Mouse (Mus musculus): ENCODE data around the gene Srpk2. TPM values are rescaled to one million over a fixed set of nuclear protein-coding genes. Genes with fewer than 3 reads are reported as not detected.
A peak's percentile ranks its signal among the peaks of the same experiment; 100 is the strongest.
"Not testable (repeated sequence)": the region's sequence is repeated elsewhere in the genome, so short reads cannot be mapped to it uniquely, and the experiment has no call there.

Gene Srpk2
- polyA plus RNA-seq (2015; fragmentation: Nextera tagmentation; extraction: Ambion mirVana), result 54.5 and 54.6 TPM in 2 replicates

DNA sequence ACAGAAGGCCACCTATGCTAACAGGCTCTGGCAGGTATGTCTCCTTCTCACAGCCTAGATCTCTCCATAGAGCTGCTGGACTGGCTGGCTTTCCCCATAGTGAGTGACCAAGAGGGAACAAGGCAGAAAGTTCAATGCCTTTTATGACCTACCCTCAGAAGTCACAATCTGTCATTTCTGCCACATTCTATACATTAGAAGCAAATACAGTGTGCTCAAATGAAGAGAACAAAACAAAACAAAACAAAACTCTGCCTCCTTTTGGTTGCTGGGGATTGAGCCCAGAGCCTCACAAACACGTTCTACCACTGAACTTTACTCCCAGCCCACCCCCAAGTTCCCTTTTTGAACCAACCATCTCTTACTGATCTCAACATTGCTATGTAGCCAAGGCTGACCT, at the start of gene Srpk2:
Srpk2 (minus strand) TSS at position 101 of the 400 bp plus-strand sequence.
- no peaks in the 10 kb centered on the region for H3K9me3 ChIP-seq
- no peak within 1 kb of the TSS for H3K4me2 ChIP-seq
- no peak within 1 kb of the TSS for H3K4me3 ChIP-seq
- no peak for ATAC-seq (ENCODE audit: insufficient number of reproducible peaks, low FRiP score, low TSS enrichment, low read depth)
- WGBS, result 75% methylated on average over 1 of the region's 1 CpGs
- no peaks in the 10 kb centered on the region for H3K4me1 ChIP-seq
- H3K36me3 ChIP-seq, result no peaks in the 10 kb centered on the region
- no peaks in the 10 kb centered on the region for H3K27me3 ChIP-seq
- H3K9ac ChIP-seq, result no peak within 1 kb of the TSS
- no peak within 1 kb of the TSS for H3K27ac ChIP-seq

DNA sequence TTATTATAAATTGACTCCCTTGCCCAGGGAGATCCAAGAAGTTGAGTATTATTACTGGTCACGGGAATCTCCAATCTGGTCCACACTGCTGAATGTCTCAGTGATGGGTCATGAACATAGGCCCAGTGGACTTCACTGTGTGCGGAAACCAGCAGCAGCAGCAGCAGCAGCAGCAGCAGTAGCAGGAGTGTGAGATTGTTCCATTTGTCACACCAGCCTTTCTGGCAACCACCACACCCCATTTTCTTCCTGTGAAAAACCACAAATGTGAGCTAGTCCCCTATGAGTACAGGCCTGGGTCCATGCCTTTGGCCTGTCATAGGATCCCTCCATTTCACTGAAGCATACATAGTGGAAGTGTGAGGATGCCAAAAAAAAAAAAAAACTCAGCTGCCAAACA, 37.5 kb upstream of the Srpk2 start:
- H3K4me2 ChIP-seq, result no peak overlapping the region
- no peaks in the 10 kb centered on the region for H3K36me3 ChIP-seq
- no peak for ATAC-seq (ENCODE audit: insufficient number of reproducible peaks, low FRiP score, low TSS enrichment, low read depth)
- H3K9ac ChIP-seq, result no peak overlapping the region
- H3K4me3 ChIP-seq, result no peak overlapping the region
- WGBS, result 89% methylated on average over 2 of the region's 2 CpGs
- no peaks in the 10 kb centered on the region for H3K27me3 ChIP-seq
- H3K4me1 ChIP-seq, result no peaks in the 10 kb centered on the region
- H3K9me3 ChIP-seq, result no peaks in the 10 kb centered on the region; the same call in 1 of the 2 replicates
- H3K27ac ChIP-seq, result no peak overlapping the region

DNA sequence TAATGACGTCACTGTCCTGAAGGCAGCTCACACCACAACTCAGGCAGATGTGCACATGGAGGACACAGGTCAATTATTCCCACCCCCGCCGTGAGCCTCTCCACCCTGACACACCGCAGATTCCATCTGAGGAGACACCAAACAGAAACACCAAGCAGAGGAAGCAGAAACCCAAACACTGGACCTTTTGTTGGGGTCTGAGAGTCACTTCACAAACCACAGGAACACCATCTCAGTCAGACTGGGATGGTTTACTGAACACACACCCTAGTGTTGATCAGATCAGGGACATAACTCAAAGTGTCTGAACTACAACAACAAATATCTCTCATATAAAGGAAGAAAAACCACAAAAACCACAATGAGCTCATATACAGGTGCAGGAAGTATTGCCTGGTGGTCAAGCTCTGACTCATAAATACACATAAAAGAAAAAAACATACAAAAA, 34.5 kb upstream of the Srpk2 start:
- no peak overlapping the region for H3K27ac ChIP-seq
- H3K27me3 ChIP-seq, result no peaks in the 10 kb centered on the region
- no peak overlapping the region for H3K4me3 ChIP-seq
- H3K4me1 ChIP-seq, result no peaks in the 10 kb centered on the region
- WGBS, result 77% methylated on average over 4 of the region's 4 CpGs
- ATAC-seq (ENCODE audit: insufficient number of reproducible peaks, low FRiP score, low TSS enrichment, low read depth), result no peak
- H3K4me2 ChIP-seq, result no peak overlapping the region
- no peak overlapping the region for H3K9ac ChIP-seq
- H3K9me3 ChIP-seq, result no peaks in the 10 kb centered on the region
- no peaks in the 10 kb centered on the region for H3K36me3 ChIP-seq

DNA sequence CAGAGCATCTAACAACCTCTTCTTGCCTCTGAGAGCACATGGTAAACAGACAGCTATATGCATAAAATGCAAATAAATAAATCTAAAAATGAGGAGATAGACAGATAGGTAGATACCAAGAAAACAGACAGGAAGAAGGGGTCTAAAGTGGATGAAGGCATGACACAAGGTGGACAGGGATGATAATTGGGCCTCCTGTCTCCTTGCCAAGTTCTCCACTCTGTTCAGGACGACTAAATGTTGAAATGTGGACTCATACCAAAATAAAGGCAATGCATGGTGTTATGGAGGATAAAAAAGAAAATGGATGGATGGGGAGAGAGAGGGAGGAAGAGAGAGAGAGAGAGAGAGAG, 33.7 kb upstream of the Srpk2 start:
- no peak overlapping the region for H3K4me2 ChIP-seq
- H3K9ac ChIP-seq, result no peak overlapping the region
- no peaks in the 10 kb centered on the region for H3K27me3 ChIP-seq
- H3K4me3 ChIP-seq, result no peak overlapping the region
- no peak overlapping the region for H3K27ac ChIP-seq
- H3K36me3 ChIP-seq, result no peaks in the 10 kb centered on the region
- no peaks in the 10 kb centered on the region for H3K4me1 ChIP-seq
- 69% methylated on average over 1 of the region's 1 CpGs for WGBS
- no peaks in the 10 kb centered on the region for H3K9me3 ChIP-seq
- no peak for ATAC-seq (ENCODE audit: insufficient number of reproducible peaks, low FRiP score, low TSS enrichment, low read depth)

DNA sequence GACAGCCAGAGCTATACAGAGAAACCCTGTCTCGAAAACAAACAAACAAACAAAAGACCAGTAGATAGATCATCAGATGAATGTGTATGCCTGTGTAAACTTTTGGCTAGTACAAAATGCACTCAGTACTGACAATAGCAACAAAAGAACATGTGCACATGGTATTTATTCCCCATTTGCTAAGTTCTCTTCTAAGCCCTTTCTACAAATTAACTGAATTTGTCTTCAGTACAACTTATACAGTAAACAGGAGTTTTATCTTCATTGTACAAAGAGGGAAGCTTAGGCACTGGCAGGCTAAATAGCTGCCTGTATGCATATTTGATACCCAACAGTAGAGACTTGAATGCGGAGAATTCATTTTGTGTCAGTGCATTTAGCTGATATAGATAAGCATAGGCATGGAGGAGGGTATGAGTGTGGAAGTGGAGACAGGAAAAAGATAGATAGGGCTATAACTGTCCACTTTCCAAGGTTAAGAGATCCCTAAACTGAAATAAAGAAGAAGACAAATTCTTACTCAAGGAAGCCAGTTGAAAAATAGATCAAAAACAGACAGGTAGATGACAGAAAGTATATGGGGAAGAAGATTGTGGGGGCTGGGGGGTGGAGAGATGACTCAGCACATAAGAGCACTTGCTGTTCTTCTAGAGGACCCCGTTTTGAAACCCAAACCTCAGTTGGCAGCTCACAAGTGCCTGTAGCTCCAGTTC, 33.2 kb upstream of the Srpk2 start:
- Histone ChIP-seq H3K36me3 (no peaks in the 10 kb centered on the region), H3K27me3 (no peaks in the 10 kb centered on the region), H3K9ac (no peak overlapping the region), H3K9me3 (no peaks in the 10 kb centered on the region), H3K4me2 (no peak overlapping the region), H3K4me3 (no peak overlapping the region), H3K4me1 (0 out of 2 replicates have a peak, but pooled peaks cover 2% of the 10 kb centered on the region), H3K27ac (no peak overlapping the region)
- WGBS, result 76% methylated on average over 3 of the region's 3 CpGs
- no peak for ATAC-seq (ENCODE audit: insufficient number of reproducible peaks, low FRiP score, low TSS enrichment, low read depth)

DNA sequence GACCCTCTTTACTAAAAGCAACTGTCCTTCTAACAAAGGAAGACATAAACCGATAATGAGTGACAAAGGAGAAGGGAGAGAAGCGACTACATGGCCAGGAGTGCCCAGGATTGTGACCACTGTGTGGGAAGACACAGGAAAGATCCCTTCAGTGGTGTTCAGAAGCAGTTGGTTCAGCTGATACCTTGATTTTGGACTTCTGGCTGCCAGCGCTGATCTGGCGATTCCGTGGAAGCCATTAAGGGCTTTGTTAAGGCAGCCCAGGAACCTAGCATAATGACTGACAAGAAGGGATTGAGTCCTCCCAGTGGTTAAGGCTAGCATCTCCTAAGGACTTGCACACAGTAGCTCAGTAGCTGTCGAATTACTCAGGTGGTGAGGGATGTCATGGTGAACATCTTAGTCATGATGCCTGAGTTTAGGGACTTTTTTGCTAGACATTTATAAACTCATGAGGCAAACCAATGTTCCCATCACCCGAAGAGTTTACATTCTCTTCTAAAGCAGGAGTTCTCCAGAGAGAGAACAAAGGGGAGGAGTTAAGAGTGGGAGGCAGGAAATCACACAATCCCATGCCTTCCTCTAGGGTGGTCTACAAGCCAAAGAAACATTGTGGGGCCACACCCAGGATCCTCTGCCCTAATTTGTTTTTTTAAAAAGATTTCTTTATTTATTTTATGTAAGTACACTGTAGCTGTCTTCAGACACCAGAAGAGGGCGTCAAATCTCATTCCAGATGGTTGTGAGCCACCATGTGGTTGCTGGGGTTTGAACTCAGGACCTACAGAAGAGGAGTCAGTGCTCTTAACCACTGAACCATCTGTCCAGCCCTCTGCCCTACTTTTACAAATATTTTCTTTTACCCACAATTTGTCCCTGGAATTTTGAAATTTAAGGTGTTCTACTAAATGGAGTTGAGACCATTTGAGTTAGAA, 29.3 kb upstream of the Srpk2 start:
- Histone ChIP-seq H3K9ac (no peak overlapping the region), H3K9me3 (peaks cover 10% of the 10 kb centered on the region; the same call in 1 of the 2 replicates), H3K36me3 (peaks cover 18% of the 10 kb centered on the region), H3K27me3 (no peaks in the 10 kb centered on the region), H3K4me2 (no peak overlapping the region), H3K4me3 (no peak overlapping the region), H3K4me1 (peaks cover 6% of the 10 kb centered on the region; the same call in 1 of the 2 replicates), H3K27ac (no peak overlapping the region)
- ATAC-seq (ENCODE audit: insufficient number of reproducible peaks, low FRiP score, low TSS enrichment, low read depth), result no peak
- WGBS, result 88% methylated on average over 8 of the region's 8 CpGs

DNA sequence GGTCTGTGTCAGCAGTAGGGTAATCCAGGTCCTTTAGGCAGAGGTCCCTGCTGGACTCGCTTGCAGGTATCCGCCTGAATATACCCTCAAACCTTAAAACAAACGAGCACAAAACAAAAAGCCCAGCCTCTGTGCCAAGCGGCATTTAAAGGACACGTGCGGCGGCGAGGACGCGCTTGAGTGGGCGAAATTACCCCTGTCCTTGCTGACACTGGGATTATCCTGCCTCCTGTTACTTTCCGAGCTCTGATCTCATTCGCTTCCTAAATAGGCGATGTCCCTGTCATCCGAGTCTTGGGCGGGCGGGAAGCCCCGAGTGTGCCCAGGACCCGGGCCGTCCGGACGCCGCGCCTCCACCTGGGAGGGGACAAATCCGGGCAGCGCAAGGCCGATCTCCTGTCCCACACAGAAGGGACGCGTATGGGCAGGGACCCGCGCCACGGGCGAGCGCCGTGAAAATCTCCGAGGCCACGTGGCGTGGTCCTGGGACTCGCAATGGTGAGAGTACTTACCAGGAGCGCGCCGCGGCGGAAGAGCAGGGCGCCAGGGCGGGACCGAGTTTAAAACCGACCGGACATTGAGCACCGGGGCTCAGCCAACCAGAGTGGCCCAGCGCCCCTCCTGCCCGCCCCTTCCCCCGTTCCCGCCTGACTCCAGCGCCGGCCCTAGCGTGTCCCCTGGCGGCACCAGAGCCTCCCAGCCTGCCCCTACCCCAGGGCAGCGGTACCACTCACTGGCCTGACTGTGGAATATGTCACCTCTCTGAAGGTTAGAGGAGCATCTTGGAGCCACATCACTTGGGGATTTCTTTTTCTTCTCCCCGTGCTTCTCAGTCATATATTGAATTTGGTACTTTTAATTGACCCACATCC, 27.9 kb upstream of the Srpk2 start:
- Histone ChIP-seq H3K4me2 (peak overlapping the region; percentile 67), H3K4me3 (peak overlapping the region; percentile 75), H3K9ac (peak overlapping the region; percentile 78), H3K36me3 (peaks cover 28% of the 10 kb centered on the region), H3K27me3 (no peaks in the 10 kb centered on the region), H3K9me3 (peaks cover 10% of the 10 kb centered on the region), H3K27ac (peak overlapping the region; percentile 77), H3K4me1 (peaks cover 6% of the 10 kb centered on the region; the same call in 1 of the 2 replicates)
- ATAC-seq (ENCODE audit: insufficient number of reproducible peaks, low FRiP score, low TSS enrichment, low read depth), result peak; percentile 95
- 6% methylated on average over 60 of the region's 60 CpGs for WGBS

DNA sequence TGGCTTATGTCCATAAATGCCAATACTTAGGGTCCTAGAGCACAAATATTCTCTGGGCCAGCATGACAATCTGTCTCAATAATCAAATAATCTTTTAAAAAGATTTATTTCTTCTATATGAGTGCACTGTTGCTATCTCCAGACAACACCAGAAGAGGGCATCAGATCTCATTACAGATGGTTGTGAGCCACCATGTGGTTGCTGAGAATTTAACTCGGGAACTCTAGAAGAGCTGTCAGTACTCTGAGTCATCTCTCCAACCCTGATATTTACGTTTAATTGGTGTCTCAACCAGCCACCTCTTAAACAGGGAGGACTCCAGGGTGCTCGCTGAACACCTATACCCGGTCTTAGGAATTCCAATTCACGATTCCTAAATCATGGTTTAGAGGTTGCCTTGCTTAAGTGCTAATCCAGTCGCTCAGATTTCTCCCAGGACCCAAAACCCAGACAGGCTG, 27.3 kb upstream of the Srpk2 start:
- Histone ChIP-seq H3K9me3 (peaks cover 14% of the 10 kb centered on the region), H3K4me3 (peak overlapping the region; percentile 75), H3K36me3 (peaks cover 35% of the 10 kb centered on the region), H3K9ac (peak overlapping the region; percentile 78), H3K27ac (peak overlapping the region; percentile 77), H3K4me2 (peak overlapping the region; percentile 67)
- not testable (repeated sequence) for ATAC-seq (ENCODE audit: insufficient number of reproducible peaks, low FRiP score, low TSS enrichment, low read depth); H3K27me3 ChIP-seq; H3K4me1 ChIP-seq
- 37% methylated on average over 6 of the region's 6 CpGs for WGBS

DNA sequence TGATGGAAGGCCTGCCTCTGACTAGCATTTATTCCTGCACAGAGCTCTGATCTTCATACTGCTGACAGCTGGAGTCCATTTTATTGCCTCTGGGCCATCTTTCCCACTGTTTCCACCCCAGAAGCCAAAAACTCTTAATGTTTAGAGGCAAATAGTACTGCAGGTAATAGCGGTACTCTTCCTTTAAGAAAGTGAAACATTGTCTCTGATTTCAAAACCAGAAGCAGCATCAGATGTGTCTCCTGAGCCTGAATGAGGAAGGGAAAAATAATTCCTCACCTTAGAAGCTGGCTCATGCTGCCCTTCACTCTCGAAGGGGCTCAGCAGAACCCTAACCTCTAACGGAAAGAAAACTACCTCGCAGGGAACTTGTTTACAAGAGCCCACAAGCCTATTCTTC, 26.8 kb upstream of the Srpk2 start:
- Histone ChIP-seq H3K4me1 (peaks cover 6% of the 10 kb centered on the region; the same call in 1 of the 2 replicates), H3K36me3 (peaks cover 39% of the 10 kb centered on the region), H3K9me3 (peaks cover 14% of the 10 kb centered on the region), H3K27ac (no peak overlapping the region), H3K4me2 (no peak overlapping the region), H3K9ac (no peak overlapping the region), H3K4me3 (peak overlapping the region; percentile 75), H3K27me3 (no peaks in the 10 kb centered on the region)
- ATAC-seq (ENCODE audit: insufficient number of reproducible peaks, low FRiP score, low TSS enrichment, low read depth), result no peak
- whole genome bisulfite sequencing, result 92% methylated on average over 4 of the region's 4 CpGs

DNA sequence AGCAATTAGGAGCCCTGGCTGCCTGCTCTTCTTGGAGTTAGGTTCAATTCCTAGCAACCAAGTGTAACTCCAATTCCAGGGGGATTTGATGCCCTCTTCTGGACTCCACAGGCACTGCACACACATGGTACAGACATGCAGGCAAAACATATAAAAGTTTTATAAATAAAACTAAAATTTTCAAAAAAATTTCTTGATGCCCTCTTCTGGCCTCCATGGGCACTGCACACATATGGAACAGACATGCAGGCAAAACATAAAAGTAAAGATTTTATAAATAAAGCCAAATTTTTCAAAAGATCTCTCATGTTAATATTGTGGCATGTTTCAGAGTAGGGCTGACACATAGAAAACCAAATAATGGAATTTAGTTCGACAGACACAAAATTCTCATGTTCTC, 25.2 kb upstream of the Srpk2 start:
- Histone ChIP-seq H3K4me1 (peaks cover 6% of the 10 kb centered on the region; the same call in 1 of the 2 replicates), H3K36me3 (peaks cover 43% of the 10 kb centered on the region), H3K27ac (no peak overlapping the region), H3K4me3 (no peak overlapping the region), H3K9me3 (peaks cover 14% of the 10 kb centered on the region), H3K27me3 (no peaks in the 10 kb centered on the region), H3K9ac (no peak overlapping the region), H3K4me2 (no peak overlapping the region)
- ATAC-seq (ENCODE audit: insufficient number of reproducible peaks, low FRiP score, low TSS enrichment, low read depth), result no peak
- WGBS, result 92% methylated on average over 1 of the region's 1 CpGs

Measured in limb, embryonic 15.5 days (tissue).